Mouse (Mus musculus) B cell, adult 2 months (primary cell): Measurements from ENCODE around the gene Prkg1.

Experiments
- DNase-seq, 2 experiments: peaks; one replicate each; pipeline ENCODE4 v3.0.0; 2022

Gene Prkg1

GRCm38 (mm10) chr19:31011528-31012133 is 753.2 kb downstream of the Prkg1 start:
- DNase-seq: no peak

GRCm38 (mm10) chr19:30998572-30998971 is 766.3 kb downstream of the Prkg1 start:
- DNase-seq: peak; percentile 4 to 5

- no peak for DNase-seq
These were observed 774.4 kb downstream of the Prkg1 start for GRCm38 (mm10) chr19:30990390-30990789.

GRCm38 (mm10) chr19:30982436-30982835 is 782.4 kb downstream of the Prkg1 start:
- DNase-seq: no peak

DNA sequence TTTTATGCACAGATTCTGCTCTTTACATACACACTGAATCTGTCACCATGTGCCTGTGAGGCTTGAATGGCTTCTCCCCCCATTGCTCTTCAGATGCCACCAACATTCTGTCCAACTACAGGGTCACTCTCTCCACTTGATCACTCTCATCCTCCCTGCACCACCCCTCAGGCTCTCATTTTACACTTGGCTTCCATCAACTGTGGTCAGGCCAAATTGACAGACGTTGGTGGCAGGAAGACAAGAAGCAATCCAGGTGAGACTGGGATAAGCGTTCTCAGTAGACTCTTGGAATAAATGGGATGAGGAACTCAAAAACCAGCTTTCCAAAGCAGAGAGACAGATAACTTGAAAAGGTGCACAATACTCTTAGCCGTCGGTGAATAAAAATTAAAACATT is 786.7 kb downstream of the Prkg1 start:
- no peak for DNase-seq

DNA sequence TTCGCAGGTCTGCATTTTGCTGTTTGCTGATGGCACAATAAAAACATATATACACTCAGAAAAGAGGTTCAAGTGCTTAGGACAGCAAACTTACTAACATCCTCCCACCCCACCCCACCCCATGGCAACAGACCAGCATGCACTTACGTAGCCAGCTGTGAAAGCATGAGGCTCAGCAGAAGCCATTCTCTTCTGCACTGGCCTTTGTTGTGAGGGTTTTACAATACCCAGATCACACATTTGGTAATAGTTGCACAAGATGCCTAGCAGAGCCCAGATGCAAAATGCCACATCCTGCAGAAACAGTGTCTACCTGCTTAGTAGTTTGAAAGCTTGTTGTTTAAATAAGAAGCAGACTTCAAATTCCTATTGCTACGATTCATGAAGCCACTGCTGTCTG is 814.2 kb downstream of the Prkg1 start:
- no peak for DNase-seq

- DNase-seq: no peak
These were observed 816.6 kb downstream of the Prkg1 start for GRCm38 (mm10) chr19:30948202-30948601.

- DNase-seq: no peak
These were observed 822.4 kb downstream of the Prkg1 start for GRCm38 (mm10) chr19:30942369-30942992.

DNA sequence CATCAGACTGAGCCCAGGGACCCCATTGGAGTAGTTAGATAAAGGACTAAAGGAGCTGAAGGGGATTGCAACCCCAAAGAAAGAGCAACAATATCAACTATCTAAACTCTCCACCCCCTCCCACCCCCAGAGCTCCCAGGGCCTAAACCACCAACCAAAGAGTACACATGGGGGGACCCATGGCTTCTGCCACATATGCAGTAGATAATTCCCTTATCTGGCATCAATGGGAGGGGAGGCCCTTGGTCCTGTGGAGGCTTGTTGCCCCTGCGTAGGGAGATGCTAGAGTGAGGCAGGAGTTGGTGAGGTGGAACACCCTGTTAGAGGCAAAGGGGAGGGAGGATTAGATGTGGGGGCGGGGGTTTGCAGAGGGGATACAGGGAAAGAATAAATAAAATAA is 826.8 kb downstream of the Prkg1 start:
- no peak for DNase-seq

DNA sequence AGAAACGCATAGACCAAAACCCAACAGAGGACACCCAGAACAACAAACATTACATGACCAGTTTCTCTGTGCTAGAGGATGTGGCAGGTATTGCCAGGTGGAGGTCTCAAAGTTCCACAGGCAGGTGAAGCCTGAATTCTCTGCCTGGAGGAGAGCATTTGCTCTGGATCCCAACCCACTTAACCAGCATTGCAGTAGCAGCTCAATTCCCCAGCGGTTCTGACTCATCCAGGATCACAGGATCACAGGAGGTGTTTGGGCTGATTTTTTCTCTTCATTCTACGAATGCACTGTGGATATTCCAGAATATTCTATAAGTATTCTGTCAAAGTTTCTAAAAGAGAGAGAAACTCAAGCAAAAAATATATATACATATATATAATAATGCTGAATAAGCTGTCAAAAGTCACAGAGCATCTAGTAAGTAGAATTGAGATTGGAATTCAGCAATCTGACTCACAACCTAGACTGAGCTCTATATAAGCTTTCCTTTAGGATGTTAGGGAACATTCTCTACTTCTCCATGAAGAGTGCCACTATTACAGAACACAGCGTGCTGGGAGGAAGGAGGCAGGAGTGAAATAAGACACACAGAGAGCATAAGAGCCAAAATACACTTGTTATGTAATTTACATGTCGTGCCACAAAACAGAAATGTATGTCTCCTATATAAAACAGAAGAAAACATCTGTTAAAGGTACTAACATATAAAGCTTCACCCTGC is 833.2 kb downstream of the Prkg1 start:
- DNase-seq: no peak

GRCm38 (mm10) chr19:30924032-30924431 is 840.8 kb downstream of the Prkg1 start:
- DNase-seq: no peak

DNA sequence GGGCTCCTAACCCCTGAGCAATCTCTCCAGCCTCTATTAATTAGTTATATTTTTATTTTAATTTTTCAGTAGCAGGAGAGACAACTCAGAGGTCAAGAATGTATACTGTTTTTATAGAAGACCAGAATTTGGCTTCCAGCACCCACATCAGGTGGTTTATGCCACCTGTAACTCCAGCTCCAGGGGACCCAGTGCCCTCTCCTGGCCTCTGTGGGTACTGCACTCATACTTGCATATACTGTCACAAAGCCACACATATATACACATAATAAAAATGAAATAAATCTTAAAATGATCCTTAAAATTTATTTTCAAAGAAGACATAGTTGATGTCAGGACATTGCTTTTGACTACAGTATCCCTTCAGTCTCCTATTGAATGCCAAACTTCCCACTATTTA is 862.5 kb downstream of the Prkg1 start:
- DNase-seq: no peak

DNA sequence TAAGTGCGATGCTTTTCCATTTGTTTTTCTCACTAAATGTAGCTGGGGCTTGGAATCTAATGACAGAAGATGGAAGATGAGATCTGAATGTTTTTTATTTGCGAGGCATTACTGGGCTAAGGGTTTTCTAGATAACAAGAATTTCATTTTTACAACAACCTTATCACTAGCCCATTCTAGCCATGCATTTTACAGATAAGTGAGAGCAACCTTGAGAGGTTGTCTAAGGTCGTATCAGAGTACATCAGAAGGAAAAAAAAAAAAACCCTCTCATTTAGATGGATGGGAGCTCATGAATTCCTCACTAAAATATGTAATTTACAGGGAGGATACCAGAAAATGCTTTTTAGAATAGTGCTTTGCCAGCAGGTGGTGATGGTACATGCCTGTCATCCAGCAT is 863.8 kb downstream of the Prkg1 start:
- no peak for DNase-seq

GRCm38 (mm10) chr19:30890377-30890776 is 874.5 kb downstream of the Prkg1 start:
- DNase-seq: no peak

DNA sequence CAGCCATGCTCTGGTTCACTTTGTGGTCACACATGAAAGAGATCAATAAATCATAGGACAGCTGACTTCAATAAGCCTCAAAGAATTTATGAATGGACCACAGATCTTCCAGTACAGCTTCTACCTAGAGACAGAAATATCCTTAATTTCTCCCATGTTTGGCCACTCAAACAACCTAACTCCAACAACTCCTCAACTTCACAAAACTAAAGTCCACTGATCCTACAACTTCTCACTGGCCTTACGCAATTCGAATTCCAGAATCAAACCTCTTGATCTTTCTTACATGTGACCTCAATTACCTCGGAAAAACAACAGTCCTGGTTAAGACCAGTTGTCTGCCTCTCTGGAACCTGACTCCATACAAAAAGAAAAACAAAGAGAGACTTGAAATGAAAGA is 875.0 kb downstream of the Prkg1 start:
- no peak for DNase-seq

GRCm38 (mm10) chr19:30861441-30861840 is 903.4 kb downstream of the Prkg1 start:
- DNase-seq: no peak

DNA sequence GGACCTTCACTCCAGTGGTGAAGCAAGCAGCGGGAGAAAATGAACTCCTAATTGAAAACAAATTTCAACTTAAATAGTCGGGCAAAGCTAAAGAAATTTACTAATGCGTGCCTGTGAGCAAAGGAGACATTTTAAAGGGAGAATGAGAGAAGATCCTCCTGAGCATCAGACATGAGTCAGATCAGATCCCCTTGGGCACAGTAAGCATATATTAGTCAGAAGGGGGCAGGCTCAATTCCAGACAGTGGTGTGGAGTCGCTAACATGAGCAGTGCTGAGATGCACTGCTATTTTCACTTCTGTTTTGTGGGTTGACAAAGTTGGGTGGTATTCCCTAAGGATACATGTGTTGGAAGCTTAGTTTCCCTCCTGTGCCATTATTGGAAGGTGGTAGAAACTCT is 913.8 kb downstream of the Prkg1 start:
- DNase-seq: no peak

DNA sequence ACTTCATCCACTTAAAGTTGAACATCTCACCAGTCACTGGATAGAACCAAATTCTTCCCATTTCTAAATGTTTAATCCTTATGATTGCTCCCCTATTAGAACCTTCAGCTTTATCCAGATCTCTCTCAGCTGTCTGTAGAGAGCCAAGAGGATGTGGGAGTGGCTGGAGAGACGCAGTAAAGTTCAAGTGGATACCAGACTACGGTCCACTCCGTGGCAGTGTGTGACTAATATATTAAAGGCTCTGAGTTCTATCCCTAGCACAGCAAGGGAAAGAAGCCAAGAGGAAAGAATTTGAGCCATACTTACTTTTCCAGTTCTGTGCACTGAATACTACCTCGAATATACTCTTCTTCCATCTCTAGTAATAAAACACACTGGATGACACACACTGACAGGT is 919.9 kb downstream of the Prkg1 start:
- DNase-seq: no peak

GRCm38 (mm10) chr19:30843637-30844036 is 921.2 kb downstream of the Prkg1 start:
- no peak for DNase-seq

DNA sequence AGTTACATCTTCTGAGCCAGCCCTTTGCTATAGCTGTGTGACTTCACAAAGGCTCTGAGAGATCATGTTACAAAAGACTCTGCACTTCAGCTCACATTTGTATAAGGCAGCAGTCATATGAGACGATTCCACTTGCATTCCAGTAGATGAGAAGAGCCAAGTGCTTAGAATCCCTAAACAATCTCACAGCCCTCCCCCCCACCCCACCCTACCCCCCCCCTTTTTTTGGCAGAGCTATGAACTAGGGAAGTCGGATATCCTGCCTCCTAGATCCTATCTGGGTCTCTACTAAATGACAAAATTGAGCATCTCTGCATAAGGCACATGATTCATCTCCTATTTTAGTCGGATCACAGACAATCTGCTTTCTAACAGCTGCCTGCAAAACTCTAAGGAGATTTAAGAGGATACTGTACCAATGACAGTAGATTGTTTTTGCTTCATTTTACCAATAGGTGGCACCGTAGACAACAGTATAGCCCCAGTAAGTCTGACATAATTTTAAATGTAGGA is 921.7 kb downstream of the Prkg1 start:
- no peak for DNase-seq

DNA sequence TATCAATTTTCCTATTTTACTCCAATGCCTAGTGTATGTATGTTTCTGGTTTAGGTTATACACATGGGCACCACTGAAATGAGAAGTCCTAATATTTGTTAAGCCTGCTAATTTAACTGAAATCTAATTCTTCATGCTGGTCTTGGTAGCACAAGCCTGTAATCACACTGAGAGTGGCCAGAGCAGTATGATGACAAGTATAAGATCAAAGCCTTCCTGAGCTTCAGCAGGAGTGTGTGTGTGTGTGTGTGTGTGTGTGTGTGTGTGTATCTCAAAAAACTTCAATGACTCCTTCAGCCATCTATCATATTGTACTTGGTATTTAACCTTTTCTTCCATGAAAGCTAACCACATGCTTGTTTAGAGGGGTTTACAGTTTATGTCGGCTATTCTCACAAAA is 922.2 kb downstream of the Prkg1 start:
- no peak for DNase-seq

DNA sequence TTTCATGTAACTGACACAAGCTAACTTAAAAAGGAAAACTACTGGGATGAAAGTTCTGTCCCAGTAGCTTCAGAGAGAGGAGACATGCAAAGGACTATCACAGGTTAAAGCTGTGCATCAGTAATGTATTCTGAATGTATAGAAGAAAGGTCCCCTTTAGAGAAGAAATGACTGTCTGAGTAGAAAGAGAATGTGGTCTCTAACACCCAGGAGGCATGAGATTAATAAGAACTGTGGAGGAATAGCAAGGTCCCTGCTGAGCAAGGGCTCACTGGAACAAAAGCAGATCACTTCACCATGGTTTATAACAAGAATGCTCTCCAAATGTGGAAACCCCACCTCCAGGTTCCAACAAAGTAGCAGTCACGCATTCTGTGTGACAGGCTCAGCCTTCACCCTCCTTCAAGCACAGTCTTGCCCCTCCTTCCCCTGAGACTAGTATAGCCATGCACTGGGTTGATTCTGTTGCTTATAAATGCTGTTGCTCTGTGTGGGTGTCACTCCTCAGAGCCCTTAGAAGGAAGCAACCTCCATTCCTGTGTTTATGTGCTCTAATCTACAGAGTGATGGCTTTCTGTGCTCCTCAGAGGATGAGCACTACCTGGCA is 931.7 kb downstream of the Prkg1 start:
- DNase-seq: no peak

DNA sequence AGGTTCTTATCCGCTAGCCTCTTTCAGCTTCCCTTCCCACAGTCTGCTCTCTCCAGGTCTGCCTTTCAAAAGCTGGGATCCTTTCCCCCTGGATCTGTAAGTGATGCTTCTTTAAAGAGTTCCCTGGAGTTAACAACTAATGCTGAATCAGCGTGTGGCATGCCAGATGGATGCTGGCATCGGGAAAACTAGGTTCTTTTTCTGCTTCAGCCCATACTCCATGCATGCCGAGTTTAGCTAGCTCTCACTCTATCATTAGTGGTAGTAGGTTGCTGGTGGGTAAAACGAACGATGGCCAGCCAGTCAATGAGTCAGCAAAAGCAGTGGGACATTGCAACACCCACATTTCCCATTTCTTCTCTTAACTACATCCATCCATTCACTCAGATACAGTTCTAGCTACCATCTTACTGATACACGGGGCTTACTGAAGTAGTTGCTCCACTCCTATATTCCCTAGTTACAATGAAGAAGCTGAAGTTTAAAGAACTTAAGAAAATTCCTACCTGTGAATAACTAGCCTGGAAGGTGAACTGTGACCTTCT is 935.5 kb downstream of the Prkg1 start:
- no peak for DNase-seq
